Mouse (Mus musculus): Measurements from ENCODE around the gene Zscan29. TPM values are rescaled to one million over a fixed set of nuclear protein-coding genes. Genes with fewer than 3 reads are reported as not detected.

Zscan29 gene
- polyA plus RNA-seq, 1 experiment from 2014 or later = 3.9 TPM

GRCm38 (mm10) chr2:121195466-121195865, 24.5 kb upstream of the Zscan29 start:
- Histone ChIP-seq H3K27ac (ENCODE audit: low read depth) (no peak overlapping the region), H3K36me3 (replicated peaks; ENCODE audit: insufficient read depth, low read length) (peaks cover 84% of the 10 kb centered on the region), H3K4me2 (ENCODE audit: low read depth, low read length) (no peak overlapping the region), H3K9me3 (ENCODE audit: low read length) (no peaks in the 10 kb centered on the region), H3K4me3 (ENCODE audit: low read depth, low read length) (no peak overlapping the region), H3K4me1 (ENCODE audit: insufficient read depth) (no peaks in the 10 kb centered on the region), H3K9ac (replicated peaks) (no peak overlapping the region), H3K27me3 (ENCODE audit: insufficient read depth, low read length) (no peaks in the 10 kb centered on the region)
- ATAC-seq = no peak
- TF ChIP-seq EP300 (IDR thresholded peaks at IDR 0.05; ENCODE audit: low read depth) = no peak
- TF ChIP-seq CTCF (IDR thresholded peaks at IDR 0.05; ENCODE audit: low read depth) = no peak
- no peak for DNase-seq
- 91% methylated on average over 9 of the region's 9 CpGs for WGBS (ENCODE audit: insufficient replicate concordance)

GRCm38 (mm10) chr2:121188530-121188929, 17.6 kb upstream of the Zscan29 start:
- Histone ChIP-seq H3K4me2 (ENCODE audit: low read depth, low read length) (no peak overlapping the region), H3K4me1 (ENCODE audit: insufficient read depth) (no peaks in the 10 kb centered on the region), H3K9me3 (ENCODE audit: low read length) (no peaks in the 10 kb centered on the region), H3K36me3 (replicated peaks; ENCODE audit: insufficient read depth, low read length) (peaks cover 69% of the 10 kb centered on the region), H3K27ac (ENCODE audit: low read depth) (no peak overlapping the region), H3K27me3 (ENCODE audit: insufficient read depth, low read length) (no peaks in the 10 kb centered on the region), H3K4me3 (ENCODE audit: low read depth, low read length) (no peak overlapping the region), H3K9ac (replicated peaks) (no peak overlapping the region)
- ATAC-seq (no peak), DNase-seq (no peak)
- TF ChIP-seq CTCF (IDR thresholded peaks at IDR 0.05; ENCODE audit: low read depth) (peak; percentile 49), EP300 (IDR thresholded peaks at IDR 0.05; ENCODE audit: low read depth) (no peak)
- WGBS (ENCODE audit: insufficient replicate concordance) = 65% methylated on average over 1 of the region's 1 CpGs

GRCm38 (mm10) chr2:121184142-121184541, 13.2 kb upstream of the Zscan29 start:
- peaks cover 44% of the 10 kb centered on the region for H3K36me3 ChIP-seq (replicated peaks; ENCODE audit: insufficient read depth, low read length)
- H3K27me3 ChIP-seq (ENCODE audit: insufficient read depth, low read length) = no peaks in the 10 kb centered on the region
- H3K4me1 ChIP-seq (ENCODE audit: insufficient read depth) = no peaks in the 10 kb centered on the region
- DNase-seq (no peak), ATAC-seq (no peak)
- no peaks in the 10 kb centered on the region for H3K9me3 ChIP-seq (ENCODE audit: low read length)
- 93% methylated on average over 7 of the region's 7 CpGs for WGBS (ENCODE audit: insufficient replicate concordance)
- no peak overlapping the region for H3K9ac ChIP-seq (replicated peaks)
- no peak overlapping the region for H3K27ac ChIP-seq (ENCODE audit: low read depth)
- H3K4me2 ChIP-seq (ENCODE audit: low read depth, low read length) = no peak overlapping the region
- TF ChIP-seq CTCF (IDR thresholded peaks at IDR 0.05; ENCODE audit: low read depth) = no peak
- TF ChIP-seq EP300 (IDR thresholded peaks at IDR 0.05; ENCODE audit: low read depth) = no peak
- H3K4me3 ChIP-seq (ENCODE audit: low read depth, low read length) = no peak overlapping the region

GRCm38 (mm10) chr2:121183431-121183830, 12.5 kb upstream of the Zscan29 start:
- H3K36me3 ChIP-seq (replicated peaks; ENCODE audit: insufficient read depth, low read length) = peaks cover 39% of the 10 kb centered on the region
- DNase-seq = no peak
- no peak for TF ChIP-seq CTCF (IDR thresholded peaks at IDR 0.05; ENCODE audit: low read depth)
- TF ChIP-seq EP300 (IDR thresholded peaks at IDR 0.05; ENCODE audit: low read depth) = no peak
- ATAC-seq = no peak
- WGBS (ENCODE audit: insufficient replicate concordance) = 95% methylated on average over 5 of the region's 5 CpGs
- no peak overlapping the region for H3K27ac ChIP-seq (ENCODE audit: low read depth)
- no peak overlapping the region for H3K4me3 ChIP-seq (ENCODE audit: low read depth, low read length)
- H3K9ac ChIP-seq (replicated peaks) = no peak overlapping the region
- no peak overlapping the region for H3K4me2 ChIP-seq (ENCODE audit: low read depth, low read length)
- no peaks in the 10 kb centered on the region for H3K4me1 ChIP-seq (ENCODE audit: insufficient read depth)
- no peaks in the 10 kb centered on the region for H3K9me3 ChIP-seq (ENCODE audit: low read length)
- no peaks in the 10 kb centered on the region for H3K27me3 ChIP-seq (ENCODE audit: insufficient read depth, low read length)

- Histone ChIP-seq H3K27me3 (ENCODE audit: insufficient read depth, low read length) (no peaks in the 10 kb centered on the region), H3K9ac (replicated peaks) (no peak overlapping the region), H3K4me3 (ENCODE audit: low read depth, low read length) (no peak overlapping the region), H3K36me3 (replicated peaks; ENCODE audit: insufficient read depth, low read length) (peaks cover 50% of the 10 kb centered on the region), H3K9me3 (ENCODE audit: low read length) (no peaks in the 10 kb centered on the region), H3K4me1 (ENCODE audit: insufficient read depth) (no peaks in the 10 kb centered on the region), H3K27ac (ENCODE audit: low read depth) (no peak overlapping the region), H3K4me2 (ENCODE audit: low read depth, low read length) (no peak overlapping the region)
- ATAC-seq (no peak), DNase-seq (no peak)
- TF ChIP-seq EP300 (IDR thresholded peaks at IDR 0.05; ENCODE audit: low read depth) = no peak
- peak; percentile 53 for TF ChIP-seq CTCF (IDR thresholded peaks at IDR 0.05; ENCODE audit: low read depth)
- 85% methylated on average over 3 of the region's 3 CpGs for WGBS (ENCODE audit: insufficient replicate concordance)
These were observed 8.0 kb upstream of the Zscan29 start for GRCm38 (mm10) chr2:121178828-121179479.

- Histone ChIP-seq H3K27me3 (ENCODE audit: insufficient read depth, low read length) (no peaks in the 10 kb centered on the region), H3K4me3 (ENCODE audit: low read depth, low read length) (peak within 1 kb of the TSS; percentile 97), H3K4me2 (ENCODE audit: low read depth, low read length) (peak within 1 kb of the TSS; percentile 88), H3K4me1 (ENCODE audit: insufficient read depth) (peaks cover 15% of the 10 kb centered on the region), H3K9ac (replicated peaks) (peak within 1 kb of the TSS; percentile 92), H3K27ac (ENCODE audit: low read depth) (peak within 1 kb of the TSS; percentile 89), H3K36me3 (replicated peaks; ENCODE audit: insufficient read depth, low read length) (peaks cover 27% of the 10 kb centered on the region), H3K9me3 (ENCODE audit: low read length) (no peaks in the 10 kb centered on the region)
- no peak for TF ChIP-seq CTCF (IDR thresholded peaks at IDR 0.05; ENCODE audit: low read depth)
- no peak for TF ChIP-seq EP300 (IDR thresholded peaks at IDR 0.05; ENCODE audit: low read depth)
- under 1% methylated on average over 38 of the region's 38 CpGs for WGBS (ENCODE audit: insufficient replicate concordance)
- ATAC-seq (peak; percentile 39), DNase-seq (no peak)
These were observed 399 bp downstream of the Zscan29 start, which contains the start of gene Tubgcp4 for GRCm38 (mm10) chr2:121170481-121170971. Gene Tubgcp4, plus strand, starts transcription at chr2:121170654.

Measured in liver, postnatal 0 days (tissue).